Mouse (Mus musculus) retina, embryonic 14.5 days (tissue): ENCODE results near the gene C1qb.

ENCODE experiments used
- DNase-seq: peaks from one replicate; pipeline ENCODE4 v3.0.0-alpha.2; 2015; ENCODE audit warnings: low spot score

Gene C1qb

GRCm38 (mm10) chr4:136886101-136886500 lies at the start of gene C1qb:
Gene C1qb (minus strand): TSS chr4:136886187.
- no peak for DNase-seq

- no peak for DNase-seq
Measured at GRCm38 (mm10) chr4:136934746-136935613, 49.0 kb upstream of the C1qb start.

- no peak for DNase-seq
Measured at GRCm38 (mm10) chr4:136930474-136930873, 44.5 kb upstream of the C1qb start.

GRCm38 (mm10) chr4:136928928-136929327 lies 42.9 kb upstream of the C1qb start:
- DNase-seq: peak; percentile 80

GRCm38 (mm10) chr4:136925804-136926203 lies 39.8 kb upstream of the C1qb start:
- DNase-seq: no peak

- peak; percentile 83 for DNase-seq
Measured at GRCm38 (mm10) chr4:136924529-136924928, 38.5 kb upstream of the C1qb start.

- no peak for DNase-seq
Measured at GRCm38 (mm10) chr4:136919526-136919925, 33.5 kb upstream of the C1qb start.

GRCm38 (mm10) chr4:136918834-136919233 lies 32.8 kb upstream of the C1qb start:
- no peak for DNase-seq

- DNase-seq: no peak
Measured at GRCm38 (mm10) chr4:136917165-136917524, 31.2 kb upstream of the C1qb start.

GRCm38 (mm10) chr4:136916359-136917164 lies 30.6 kb upstream of the C1qb start:
- peak; percentile 33 for DNase-seq

- peak; percentile 39 for DNase-seq
Measured at GRCm38 (mm10) chr4:136912841-136913240, 26.9 kb upstream of the C1qb start.

GRCm38 (mm10) chr4:136911804-136912203 lies 25.8 kb upstream of the C1qb start:
- no peak for DNase-seq

GRCm38 (mm10) chr4:136911211-136911646 lies 25.2 kb upstream of the C1qb start:
- peak; percentile 63 for DNase-seq

- DNase-seq: no peak
Measured at GRCm38 (mm10) chr4:136907809-136908208, 21.8 kb upstream of the C1qb start.

GRCm38 (mm10) chr4:136907033-136907432 lies 21.0 kb upstream of the C1qb start:
- peak; percentile 87 for DNase-seq

GRCm38 (mm10) chr4:136904767-136905539 lies 19.0 kb upstream of the C1qb start:
- peak; percentile 54 for DNase-seq

GRCm38 (mm10) chr4:136899154-136899553 lies 13.2 kb upstream of the C1qb start:
- no peak for DNase-seq

- no peak for DNase-seq
Measured at GRCm38 (mm10) chr4:136898637-136899036, 12.7 kb upstream of the C1qb start, which contains the start of gene C1qa. Gene C1qa (minus strand): TSS chr4:136898803.

- DNase-seq: no peak
Measured at GRCm38 (mm10) chr4:136898084-136898598, 12.2 kb upstream of the C1qb start.

GRCm38 (mm10) chr4:136896461-136896860 lies 10.5 kb upstream of the C1qb start:
- DNase-seq: no peak

GRCm38 (mm10) chr4:136895861-136896260 lies 9.9 kb upstream of the C1qb start:
- no peak for DNase-seq

GRCm38 (mm10) chr4:136894821-136895220 lies 8.8 kb upstream of the C1qb start:
- DNase-seq: no peak
